Mouse (Mus musculus) embryonic facial prominence, embryonic 13.5 days (tissue): ENCODE measurements at regions not wholly inside any gene's neighbourhood (a gene's known extent, or its start where the extent isn't known, plus 50 kb on each side); places are given as distances from the start of the nearest gene placed in this dataset.

Experiments
- ATAC-seq: fragments of 200-750 bp; cut with Nextera tagmentation; 2 replicates; pipeline ENCODE4 v1.8.0; 2017; ENCODE audit warnings: low read depth; ENCODE audit not compliant: insufficient number of reproducible peaks, insufficient read depth, low FRiP score, low TSS enrichment
- H3K27ac ChIP-seq: fragments of 300-500 bp; sonication (generic); 2 replicates; pipeline ENCODE4 v1.5.1; 2015; ENCODE audit warnings: moderate library complexity, mild to moderate bottlenecking, inconsistent platforms
- H3K27me3 ChIP-seq: fragments of 300-500 bp; sonication (generic); 2 replicates; pipeline ENCODE4 v1.6.1; 2015; ENCODE audit warnings: mild to moderate bottlenecking, inconsistent platforms
- H3K36me3 ChIP-seq: fragments of 300-500 bp; sonication (generic); 2 replicates; pipeline ENCODE4 v1.6.1; 2015; ENCODE audit warnings: mild to moderate bottlenecking, inconsistent platforms
- H3K4me1 ChIP-seq: fragments of 300-500 bp; sonication (generic); 2 replicates; pipeline ENCODE4 v1.6.1; 2015; ENCODE audit warnings: inconsistent platforms
- H3K4me2 ChIP-seq: fragments of 300-500 bp; sonication (generic); 2 replicates; pipeline ENCODE4 v1.6.1; 2015; ENCODE audit warnings: moderate library complexity, mild to moderate bottlenecking, inconsistent platforms
- H3K4me3 ChIP-seq: fragments of 300-500 bp; sonication (generic); 2 replicates; pipeline ENCODE4 v1.5.1; 2015; ENCODE audit warnings: mild to moderate bottlenecking, inconsistent platforms
- H3K9ac ChIP-seq: fragments of 300-500 bp; sonication (generic); 2 replicates; pipeline ENCODE4 v1.6.1; 2015; ENCODE audit warnings: mild to moderate bottlenecking, inconsistent platforms
- H3K9me3 ChIP-seq: fragments of 300-500 bp; sonication (generic); 2 replicates; pipeline ENCODE4 v1.6.1; 2016; ENCODE audit warnings: inconsistent platforms
- WGBS: fragments of 180-500 bp; shearing (Covaris S2); methylation state at CpG from one replicate; pipeline ENCODE4 v1.1.7; 2015; ENCODE audit warnings: mixed read lengths; 5-methylcytosine and 5-hydroxymethylcytosine counted together

- H3K27me3 ChIP-seq: no peaks in the 10 kb centered on the region
- H3K4me1 ChIP-seq: no peaks in the 10 kb centered on the region
- H3K9me3 ChIP-seq: no peaks in the 10 kb centered on the region
- WGBS: 28% methylated on average over 2 of the region's 2 CpGs
- H3K27ac ChIP-seq: no peak overlapping the region
- no peaks in the 10 kb centered on the region for H3K36me3 ChIP-seq
- no peak overlapping the region for H3K9ac ChIP-seq
- no peak overlapping the region for H3K4me3 ChIP-seq
- no peak overlapping the region for H3K4me2 ChIP-seq
- ATAC-seq: no peak
Measured at GRCm38 (mm10) chr3:117520461-117520860, 54.2 kb upstream of the Plppr5 start.

GRCm38 (mm10) chr3:117508090-117508489 lies 66.5 kb upstream of the Plppr5 start:
- no peak overlapping the region for H3K4me3 ChIP-seq
- H3K27ac ChIP-seq: no peak overlapping the region

GRCm38 (mm10) chr3:117506151-117506723 lies 68.4 kb upstream of the Plppr5 start:
- Histone ChIP-seq H3K4me2 (no peak overlapping the region), H3K27ac (no peak overlapping the region), H3K27me3 (no peaks in the 10 kb centered on the region), H3K4me1 (no peaks in the 10 kb centered on the region), H3K9ac (no peak overlapping the region), H3K9me3 (no peaks in the 10 kb centered on the region), H3K4me3 (no peak overlapping the region), H3K36me3 (no peaks in the 10 kb centered on the region)
- WGBS: 68% methylated on average over 1 of the region's 1 CpGs
- no peak for ATAC-seq

More at GRCm38 (mm10) chr3:117508090-117508489, 66.5 kb upstream of the Plppr5 start:
- no peak overlapping the region for H3K9ac ChIP-seq
- no peaks in the 10 kb centered on the region for H3K36me3 ChIP-seq
- no peaks in the 10 kb centered on the region for H3K27me3 ChIP-seq
- no peak overlapping the region for H3K4me2 ChIP-seq
- no peak for ATAC-seq
- no peaks in the 10 kb centered on the region for H3K9me3 ChIP-seq
- H3K4me1 ChIP-seq: no peaks in the 10 kb centered on the region

- no peak overlapping the region for H3K4me2 ChIP-seq
- no peaks in the 10 kb centered on the region for H3K36me3 ChIP-seq
- no peaks in the 10 kb centered on the region for H3K4me1 ChIP-seq
- no peak overlapping the region for H3K27ac ChIP-seq
- no peak for ATAC-seq
- H3K27me3 ChIP-seq: no peaks in the 10 kb centered on the region
- H3K4me3 ChIP-seq: no peak overlapping the region
- 50% methylated on average over 5 of the region's 5 CpGs for WGBS
- H3K9ac ChIP-seq: no peak overlapping the region
- no peaks in the 10 kb centered on the region for H3K9me3 ChIP-seq
Measured at GRCm38 (mm10) chr3:117501107-117501506, 73.5 kb upstream of the Plppr5 start.

GRCm38 (mm10) chr3:117498138-117498897 lies 76.3 kb upstream of the Plppr5 start:
- Histone ChIP-seq H3K4me1 (no peaks in the 10 kb centered on the region), H3K27me3 (no peaks in the 10 kb centered on the region), H3K4me3 (no peak overlapping the region), H3K27ac (no peak overlapping the region), H3K4me2 (no peak overlapping the region), H3K9me3 (no peaks in the 10 kb centered on the region), H3K36me3 (no peaks in the 10 kb centered on the region), H3K9ac (no peak overlapping the region)
- ATAC-seq: no peak
- 74% methylated on average over 5 of the region's 5 CpGs for WGBS

- no peak overlapping the region for H3K27ac ChIP-seq
- no peak overlapping the region for H3K9ac ChIP-seq
- H3K9me3 ChIP-seq: no peaks in the 10 kb centered on the region
- no peak for ATAC-seq
- H3K4me3 ChIP-seq: no peak overlapping the region
- H3K36me3 ChIP-seq: no peaks in the 10 kb centered on the region
- no peak overlapping the region for H3K4me2 ChIP-seq
- no peaks in the 10 kb centered on the region for H3K27me3 ChIP-seq
- no peaks in the 10 kb centered on the region for H3K4me1 ChIP-seq
- WGBS: 62% methylated on average over 2 of the region's 2 CpGs
Measured at GRCm38 (mm10) chr3:117494118-117494517, 80.5 kb upstream of the Plppr5 start.

GRCm38 (mm10) chr3:117487281-117488027 lies 87.2 kb upstream of the Plppr5 start:
- H3K4me1 ChIP-seq: no peaks in the 10 kb centered on the region
- WGBS: 65% methylated on average over 11 of the region's 11 CpGs

GRCm38 (mm10) chr3:117486351-117486750 lies 88.3 kb upstream of the Plppr5 start:
- 76% methylated on average over 2 of the region's 2 CpGs for WGBS
- Histone ChIP-seq H3K4me3 (no peak overlapping the region), H3K27me3 (no peaks in the 10 kb centered on the region), H3K36me3 (no peaks in the 10 kb centered on the region), H3K4me1 (no peaks in the 10 kb centered on the region), H3K4me2 (no peak overlapping the region), H3K27ac (no peak overlapping the region), H3K9me3 (no peaks in the 10 kb centered on the region), H3K9ac (no peak overlapping the region)
- no peak for ATAC-seq

More at GRCm38 (mm10) chr3:117487281-117488027, 87.2 kb upstream of the Plppr5 start:
- Histone ChIP-seq H3K4me3 (no peak overlapping the region), H3K4me2 (no peak overlapping the region), H3K36me3 (no peaks in the 10 kb centered on the region), H3K9me3 (no peaks in the 10 kb centered on the region), H3K27me3 (no peaks in the 10 kb centered on the region), H3K27ac (no peak overlapping the region), H3K9ac (no peak overlapping the region)
- no peak for ATAC-seq

GRCm38 (mm10) chr3:117480131-117480530 lies 94.5 kb upstream of the Plppr5 start:
- H3K27me3 ChIP-seq: no peaks in the 10 kb centered on the region
- no peak overlapping the region for H3K4me3 ChIP-seq
- no peak for ATAC-seq
- no peak overlapping the region for H3K4me2 ChIP-seq
- WGBS: 67% methylated on average over 3 of the region's 3 CpGs
- H3K4me1 ChIP-seq: no peaks in the 10 kb centered on the region
- H3K9ac ChIP-seq: no peak overlapping the region
- no peaks in the 10 kb centered on the region for H3K9me3 ChIP-seq
- no peaks in the 10 kb centered on the region for H3K36me3 ChIP-seq
- no peak overlapping the region for H3K27ac ChIP-seq

- no peak for ATAC-seq
- H3K4me2 ChIP-seq: no peak overlapping the region
- no peaks in the 10 kb centered on the region; the same call in 1 of the 2 replicates for H3K27me3 ChIP-seq
- H3K27ac ChIP-seq: no peak overlapping the region
- no peaks in the 10 kb centered on the region for H3K9me3 ChIP-seq
- WGBS: 65% methylated on average over 2 of the region's 2 CpGs
- no peaks in the 10 kb centered on the region for H3K36me3 ChIP-seq
- H3K4me3 ChIP-seq: no peak overlapping the region
- H3K9ac ChIP-seq: no peak overlapping the region
- H3K4me1 ChIP-seq: no peaks in the 10 kb centered on the region
Measured at GRCm38 (mm10) chr3:117459507-117459906, 98.8 kb upstream of the Plppr4 start.

GRCm38 (mm10) chr3:117450559-117450958 lies 89.9 kb upstream of the Plppr4 start:
- no peaks in the 10 kb centered on the region for H3K9me3 ChIP-seq
- no peak for ATAC-seq
- no peak overlapping the region for H3K4me3 ChIP-seq
- 62% methylated on average over 7 of the region's 7 CpGs for WGBS
- H3K27me3 ChIP-seq: no peaks in the 10 kb centered on the region
- H3K9ac ChIP-seq: no peak overlapping the region
- no peaks in the 10 kb centered on the region for H3K4me1 ChIP-seq
- H3K36me3 ChIP-seq: no peaks in the 10 kb centered on the region
- H3K27ac ChIP-seq: no peak overlapping the region
- no peak overlapping the region for H3K4me2 ChIP-seq

GRCm38 (mm10) chr3:117441887-117442286 lies 81.2 kb upstream of the Plppr4 start:
- Histone ChIP-seq H3K27ac (no peak overlapping the region), H3K36me3 (no peaks in the 10 kb centered on the region), H3K9ac (no peak overlapping the region), H3K9me3 (no peaks in the 10 kb centered on the region), H3K4me1 (0 out of 2 replicates have a peak, but pooled peaks cover 2% of the 10 kb centered on the region), H3K4me2 (no peak overlapping the region), H3K4me3 (no peak overlapping the region), H3K27me3 (no peaks in the 10 kb centered on the region)
- WGBS: 65% methylated on average over 3 of the region's 3 CpGs
- no peak for ATAC-seq
